ENCODE assay signal across 8 mouse cellular contexts in genomic region chr5:33935700-33936111, GRCm38 (mm10). TPM values are rescaled to one million over a fixed set of nuclear protein-coding genes. Genes with fewer than 3 reads are reported as not detected.
A peak's percentile ranks its signal among the peaks of the same experiment; 100 is the strongest.
DNase-seq lines count a peak whose midpoint lies in the region; ATAC-seq lines count a peak whose summit lies in the region.

No protein-coding gene starts in this region.

- DNase-seq in adrenal gland, postnatal 10 days = peak; percentile 73
- no peak for DNase-seq in adrenal gland, adult 2 months
- no peak for DNase-seq in left cerebral cortex, adult 18-20 months (ENCODE audit: low spot score in 2 of 2)
- no peak for DNase-seq in gastrocnemius, postnatal 36 days

- no peak; the same call in 1 of the 2 replicates for ATAC-seq in megakaryocyte, adult 5-6 weeks (ENCODE audit: poor library complexity, severe bottlenecking)
- peak; percentile 71 for ATAC-seq in hindbrain, embryonic 15.5 days (ENCODE audit: low FRiP score, low read depth)

- H3K4me3 ChIP-seq in megakaryocyte, embryonic 14.5 days (replicated peaks) = peak overlapping the region; percentile 100
- peak overlapping the region; percentile 95 for H3K4me3 ChIP-seq in hindbrain, embryonic 15.5 days
- H3K4me3 ChIP-seq in macrophage (ENCODE audit: inconsistent target) = peak overlapping the region; percentile 62

- H3K27ac ChIP-seq in hindbrain, embryonic 15.5 days (replicated peaks) = peak overlapping the region; percentile 96
- peak overlapping the region; percentile 28; the same call in 1 of the 2 replicates for H3K27ac ChIP-seq in macrophage

- peaks cover 62% of the 10 kb centered on the region for H3K79me2 ChIP-seq in macrophage (ENCODE audit: inconsistent target)

- intact Hi-C loops in gastrocnemius, postnatal 36 days (cut with DNase I) = loop anchor here (10.0 kb wide), 1 partner anchor 249 kb away; the partner anchor contains the start of gene Mxd4

- peak overlapping the region; percentile 86 for H3K9ac ChIP-seq in hindbrain, embryonic 15.5 days

- H3K4me1 ChIP-seq in megakaryocyte, embryonic 14.5 days = peaks cover 56% of the 10 kb centered on the region
- peaks cover 28% of the 10 kb centered on the region for H3K4me1 ChIP-seq in hindbrain, embryonic 15.5 days (replicated peaks)

- peak overlapping the region; percentile 63 for H3K4me2 ChIP-seq in hindbrain, embryonic 15.5 days

- peaks cover 17% of the 10 kb centered on the region for H3K9me3 ChIP-seq in megakaryocyte, embryonic 14.5 days
- H3K9me3 ChIP-seq in hindbrain, embryonic 15.5 days = no peaks in the 10 kb centered on the region

- H3K36me3 ChIP-seq in megakaryocyte, embryonic 14.5 days (replicated peaks; ENCODE audit: low read length) = peaks cover 46% of the 10 kb centered on the region
- H3K36me3 ChIP-seq in hindbrain, embryonic 15.5 days = 0 out of 2 replicates have a peak, but pooled peaks cover 3% of the 10 kb centered on the region
- H3K36me3 ChIP-seq in macrophage (ENCODE audit: inconsistent target) = peaks cover 8% of the 10 kb centered on the region; the same call in 1 of the 2 replicates

- under 1% methylated on average over 39 of the region's 39 CpGs for WGBS in hindbrain, embryonic 15.5 days
- WGBS in macrophage (ENCODE audit: missing documents) = under 1% methylated on average over 39 of the region's 39 CpGs

- H3K27me3 ChIP-seq in megakaryocyte, embryonic 14.5 days (replicated peaks) = no peaks in the 10 kb centered on the region
- no peaks in the 10 kb centered on the region for H3K27me3 ChIP-seq in hindbrain, embryonic 15.5 days

RNA-seq across cellular contexts. Expression of gene Nelfa, which starts 0.5 kb away (rescaled TPM):
- 10 to 100 TPM; 18.2 to 22.7 TPM for total RNA-seq in adrenal gland, postnatal 10 days (2021)
- 10 to 100 TPM; 21.1 to 21.8 TPM for total RNA-seq in adrenal gland, adult 2 months (2021)
- 35.8 and 38.4 TPM in 2 replicates for polyA plus RNA-seq in adrenal gland, adult 2 months (2012; rRNA removed)
- polyA plus RNA-seq in megakaryocyte, embryonic 14.5 days (2012; ENCODE audit: insufficient read depth, low replicate concordance) = 21.9 and 31.2 TPM in 2 replicates
- total RNA-seq in megakaryocyte, adult 5-6 weeks (2015) = 26.5 and 28.4 TPM in 2 replicates
- 25.6 and 30.7 TPM in 2 replicates for total RNA-seq in megakaryocyte, adult 5-6 weeks (2017)
- 40.5 and 44.3 TPM in 2 replicates for polyA plus RNA-seq in hindbrain, embryonic 15.5 days (2015; fragmentation: Nextera tagmentation; extraction: Ambion mirVana)
- total RNA-seq in macrophage (2018; cell fraction: chromatin; rRNA removed) = 10 to 100 TPM in 19 of 26 experiments, 1 to 10 TPM in 7; 2.9 to 61.0 (median 28.2) TPM
- 10 to 100 TPM in 24 of 26 experiments, 1 to 10 TPM in 2; 4.4 to 24.9 (median 22.1) TPM for total RNA-seq in macrophage (2018; cell fraction: cytosol; rRNA removed)
- 10 to 100 TPM in 21 of 26 experiments, 1 to 10 TPM in 5; 5.3 to 56.0 (median 16.9) TPM for total RNA-seq in macrophage (2018; cell fraction: nucleus; rRNA removed)
- polyA plus RNA-seq in macrophage (2018) = 17.8 to 22.3 TPM (median 20.5 TPM) in 3 replicates
- total RNA-seq in left cerebral cortex, adult 18-20 months (2021) = 10 to 100 TPM; 20.9 to 23.0 TPM
- total RNA-seq in gastrocnemius, postnatal 36 days (2021) = 1 to 10 TPM; 6.1 to 6.6 TPM

RNA-seq across cellular contexts. Expression of gene Gm1673, which starts 47.5 kb away (rescaled TPM):
- total RNA-seq in adrenal gland, postnatal 10 days (2021) = 10 to 100 TPM; 18.2 to 23.6 TPM
- total RNA-seq in adrenal gland, adult 2 months (2021) = 10 to 100 TPM; 15.7 to 36.8 TPM
- polyA plus RNA-seq in adrenal gland, adult 2 months (2012; rRNA removed) = 219 and 360 TPM in 2 replicates
- polyA plus RNA-seq in megakaryocyte, embryonic 14.5 days (2012; ENCODE audit: insufficient read depth, low replicate concordance) = 15.8 and 92.9 TPM in 2 replicates
- 0.48 and 1.5 TPM in 2 replicates for total RNA-seq in megakaryocyte, adult 5-6 weeks (2015)
- total RNA-seq in megakaryocyte, adult 5-6 weeks (2017) = 2.0 and 3.8 TPM in 2 replicates
- 598 and 652 TPM in 2 replicates for polyA plus RNA-seq in hindbrain, embryonic 15.5 days (2015; fragmentation: Nextera tagmentation; extraction: Ambion mirVana)
- total RNA-seq in macrophage (2018; cell fraction: chromatin; rRNA removed) = 1 to 10 TPM in 12 of 26 experiments, not detected in 14; 1.4 to 9.8 (median 4.2) TPM
- total RNA-seq in macrophage (2018; cell fraction: cytosol; rRNA removed) = 10 to 100 TPM in 19 of 26 experiments, 1 to 10 TPM in 7; 4.6 to 91.0 (median 29.5) TPM
- total RNA-seq in macrophage (2018; cell fraction: nucleus; rRNA removed) = 10 to 100 TPM in 9 of 26 experiments, 1 to 10 TPM in 14, not detected in 3; 3.4 to 27.4 (median 7.0) TPM
- 8.0 to 61.4 TPM (median 19.0 TPM) in 3 replicates for polyA plus RNA-seq in macrophage (2018)
- total RNA-seq in left cerebral cortex, adult 18-20 months (2021) = 10 to 100 TPM; 81.6 to 83.0 TPM
- not detected for total RNA-seq in gastrocnemius, postnatal 36 days (2021)
